Mouse (Mus musculus) intestine, embryonic 16.5 days (tissue): ENCODE data around the gene Dhx33. TPM values are rescaled to one million over a fixed set of nuclear protein-coding genes. Genes with fewer than 3 reads are reported as not detected.

Source experiments
- ATAC-seq: fragments of 200-750 bp; cut with Nextera tagmentation; 2 replicates; pipeline ENCODE4 v1.8.0; 2017; ENCODE audit warnings: moderate TSS enrichment, moderate library complexity
- H3K27ac ChIP-seq: fragments of 300-500 bp; sonication (generic); 2 replicates; pipeline ENCODE4 v1.5.1; 2014; ENCODE audit warnings: mild to moderate bottlenecking, low read length
- H3K27me3 ChIP-seq: fragments of 300-500 bp; sonication (generic); replicated peaks from 2 replicates; pipeline ENCODE4 v1.6.1; 2014; ENCODE audit warnings: low read length, control low read depth, mixed read lengths; ENCODE audit not compliant: control insufficient read depth, insufficient read depth
- H3K36me3 ChIP-seq: fragments of 300-500 bp; sonication (generic); 2 replicates; pipeline ENCODE4 v1.6.1; 2014; ENCODE audit warnings: low read length, control low read depth; ENCODE audit not compliant: control insufficient read depth, insufficient read depth
- H3K4me1 ChIP-seq: fragments of 300-500 bp; sonication (generic); 2 replicates; pipeline ENCODE4 v1.6.1; 2014; ENCODE audit warnings: low read length, control low read depth, mixed read lengths; ENCODE audit not compliant: control insufficient read depth, insufficient read depth
- H3K4me2 ChIP-seq: fragments of 300-500 bp; sonication (generic); 2 replicates; pipeline ENCODE4 v1.6.1; 2014; ENCODE audit warnings: low read depth, low read length, control low read depth
- H3K4me3 ChIP-seq: fragments of 300-500 bp; sonication (generic); 2 replicates; pipeline ENCODE4 v1.5.1; 2014; ENCODE audit warnings: mild to moderate bottlenecking, low read length
- H3K9ac ChIP-seq: fragments of 300-500 bp; sonication (generic); 2 replicates; pipeline ENCODE4 v1.6.1; 2014; ENCODE audit warnings: low read depth, low read length
- H3K9me3 ChIP-seq: fragments of 300-500 bp; sonication (generic); 2 replicates; pipeline ENCODE4 v1.6.1; 2016; ENCODE audit warnings: low read length, control low read depth; ENCODE audit not compliant: control insufficient read depth
- WGBS: fragments of 180-500 bp; shearing (Covaris S2); extraction: QIAGEN DNeasy Blood & Tissue Kit; methylation state at CpG from one replicate; pipeline ENCODE4 v1.1.7; 2014; 5-methylcytosine and 5-hydroxymethylcytosine counted together
- polyA plus RNA-seq: library from polyadenylated mRNA; unstranded; fragments of >200 nt; fragmentation: Nextera tagmentation; extraction: Ambion mirVana; gene quantifications from 2 replicates; pipeline ENCODE4 v1.2.1, GENCODE M21; 2015

Dhx33 gene
- polyA plus RNA-seq, 1 experiment from 2014 or later, result 12.2 TPM

GRCm38 (mm10) chr11:70942596-70942995, 61.6 kb downstream of the Dhx33 start:
- ATAC-seq, result no peak
- H3K4me3 ChIP-seq, result no peak overlapping the region
- 88% methylated on average over 1 of the region's 1 CpGs for WGBS

GRCm38 (mm10) chr11:70935316-70935715, 68.9 kb downstream of the Dhx33 start:
- Histone ChIP-seq H3K4me1 (no peaks in the 10 kb centered on the region), H3K9ac (no peak overlapping the region), H3K4me3 (no peak overlapping the region), H3K4me2 (no peak overlapping the region), H3K9me3 (no peaks in the 10 kb centered on the region), H3K27ac (no peak overlapping the region), H3K27me3 (no peaks in the 10 kb centered on the region), H3K36me3 (peaks cover 8% of the 10 kb centered on the region)
- WGBS, result 93% methylated on average over 7 of the region's 7 CpGs
- no peak for ATAC-seq

More at GRCm38 (mm10) chr11:70942596-70942995, 61.6 kb downstream of the Dhx33 start:
- Histone ChIP-seq H3K4me2 (no peak overlapping the region), H3K9me3 (no peaks in the 10 kb centered on the region), H3K4me1 (no peaks in the 10 kb centered on the region), H3K36me3 (peaks cover 18% of the 10 kb centered on the region), H3K27me3 (no peaks in the 10 kb centered on the region), H3K9ac (no peak overlapping the region), H3K27ac (no peak overlapping the region)

Other genes starting within 250 kb of the Dhx33 start
- 4.8 and 5.3 TPM in 2 replicates for gene Zfp3, start 240.2 kb downstream of the Dhx33 start, polyA plus RNA-seq
- gene Scimp, start 191.9 kb downstream of the Dhx33 start, polyA plus RNA-seq, result 0.37 and 1.0 TPM in 2 replicates
- 55.8 and 60.7 TPM in 2 replicates for gene Rabep1, start 159.7 kb downstream of the Dhx33 start, polyA plus RNA-seq
- gene Nup88, start 34.5 kb downstream of the Dhx33 start, polyA plus RNA-seq, result 86.4 and 92.2 TPM in 2 replicates
- 59.1 and 61.5 TPM in 2 replicates for gene Rpain, start 34.2 kb downstream of the Dhx33 start, polyA plus RNA-seq
- 331 and 372 TPM in 2 replicates for gene C1qbp, start 21.4 kb downstream of the Dhx33 start, polyA plus RNA-seq
- 27.9 and 35.2 TPM in 2 replicates for gene Mis12, start 15.2 kb upstream of the Dhx33 start, polyA plus RNA-seq
- gene Derl2, start 15.4 kb upstream of the Dhx33 start, polyA plus RNA-seq, result 65.8 and 66.4 TPM in 2 replicates
- gene 6330403K07Rik, start 29.1 kb upstream of the Dhx33 start, polyA plus RNA-seq, result 45.2 and 51.0 TPM in 2 replicates
- gene Nlrp1a, start 140.3 kb upstream of the Dhx33 start, polyA plus RNA-seq, result 0.17 and 0.20 TPM in 2 replicates
- 0.11 and 0.20 TPM in 2 replicates for gene Nlrp1b, start 226.3 kb upstream of the Dhx33 start, polyA plus RNA-seq